ENCODE assay signal across 29 mouse cellular contexts in genomic region chr19:24792876-24793275, GRCm38 (mm10).
A peak's percentile ranks its signal among the peaks of the same experiment; 100 is the strongest.
DNase-seq lines count a peak whose midpoint lies in the region; ATAC-seq and TF ChIP-seq lines count a peak whose summit lies in the region.
"Had no signal": no experiment of that assay in that cellular context is flagged by ENCODE, and none has a peak within 500 bp of the region (broad histone marks: within the 10 kb centered on the region; RNA-seq: fewer than 3 reads in every experiment).

No protein-coding gene starts in this region.

- ATAC-seq in forebrain, embryonic 16.5 days, result no peak
- no peak for ATAC-seq in kidney, embryonic 15.5 days (replicated peaks; ENCODE audit: low FRiP score)
- ATAC-seq in liver, embryonic 14.5 days (ENCODE audit: insufficient read depth), result no peak
- ATAC-seq: activated CD4-positive, CD25-positive, alpha-beta regulatory T cell, adult 4 months; hindbrain, embryonic 16.5 days; midbrain, embryonic 16.5 days had no signal

- H3K36me3 ChIP-seq in forebrain, embryonic 10.5 days (replicated peaks), result no peaks in the 10 kb centered on the region
- H3K36me3 ChIP-seq in forebrain, embryonic 16.5 days (ENCODE audit: control insufficient read depth, insufficient read depth), result no peaks in the 10 kb centered on the region
- no peaks in the 10 kb centered on the region for H3K36me3 ChIP-seq in kidney, adult 2 months (ENCODE audit: control insufficient read depth, insufficient read depth, low read length)
- H3K36me3 ChIP-seq in kidney, embryonic 15.5 days, result no peaks in the 10 kb centered on the region
- H3K36me3 ChIP-seq in liver, embryonic 14.5 days (replicated peaks; ENCODE audit: control insufficient read depth, insufficient read depth, low read depth), result no peaks in the 10 kb centered on the region
- H3K36me3 ChIP-seq: forebrain, embryonic 12.5 days; heart, embryonic 13.5 days; limb, embryonic 10.5 days; limb, embryonic 15.5 days had no signal

- no peak overlapping the region for H3K4me3 ChIP-seq in forebrain, embryonic 10.5 days
- no peak overlapping the region for H3K4me3 ChIP-seq in forebrain, embryonic 16.5 days (replicated peaks; ENCODE audit: low read length)
- no peak overlapping the region for H3K4me3 ChIP-seq in kidney, adult 2 months (ENCODE audit: insufficient read depth, low read depth, low read length)
- H3K4me3 ChIP-seq in kidney, embryonic 15.5 days (replicated peaks), result no peak overlapping the region
- H3K4me3 ChIP-seq in liver, embryonic 14.5 days (ENCODE audit: insufficient read depth in 1 of 2, low read depth in 2 of 2, low read length in 2 of 2), result no peak overlapping the region
- H3K4me3 ChIP-seq: forebrain, embryonic 12.5 days; heart, embryonic 13.5 days; limb, embryonic 10.5 days; limb, embryonic 15.5 days had no signal

- WGBS in forebrain, embryonic 10.5 days, result 83% methylated on average over 5 of the region's 5 CpGs
- WGBS in forebrain, embryonic 16.5 days, result 82% methylated on average over 5 of the region's 5 CpGs
- WGBS in kidney, adult 2 months, result 57% methylated on average over 5 of the region's 5 CpGs
- WGBS in kidney, embryonic 15.5 days, result 77% methylated on average over 5 of the region's 5 CpGs
- 64% methylated on average over 5 of the region's 5 CpGs for WGBS in liver, embryonic 14.5 days (ENCODE audit: insufficient replicate concordance)

- TF ChIP-seq CTCF in kidney, adult 2 months (conservative IDR thresholded peaks at IDR 0.05; ENCODE audit: insufficient read depth, insufficient read length, low read depth, low read length), result no peak
- TF ChIP-seq CTCF in liver, embryonic 14.5 days (IDR thresholded peaks at IDR 0.05; ENCODE audit: low read depth), result no peak

- intact Hi-C loops in heart, postnatal 14 days (cut with DNase I), result loop anchor here (5.0 kb wide), 1 partner anchor 86 kb away; no protein-coding TSS in a partner anchor

- no peaks in the 10 kb centered on the region for H3K9me3 ChIP-seq in forebrain, embryonic 10.5 days
- no peaks in the 10 kb centered on the region for H3K9me3 ChIP-seq in forebrain, embryonic 16.5 days (ENCODE audit: control insufficient read depth, low read length)
- H3K9me3 ChIP-seq in kidney, embryonic 15.5 days (replicated peaks), result no peaks in the 10 kb centered on the region
- no peaks in the 10 kb centered on the region for H3K9me3 ChIP-seq in liver, embryonic 14.5 days (ENCODE audit: control insufficient read depth, low read length)
- H3K9me3 ChIP-seq: forebrain, embryonic 12.5 days; heart, embryonic 13.5 days; limb, embryonic 10.5 days; limb, embryonic 15.5 days had no signal

- no peak overlapping the region for H3K4me2 ChIP-seq in forebrain, embryonic 16.5 days (ENCODE audit: low read length)
- H3K4me2 ChIP-seq in kidney, embryonic 15.5 days, result no peak overlapping the region
- peak overlapping the region; percentile 55 for H3K4me2 ChIP-seq in liver, embryonic 14.5 days (ENCODE audit: low read depth)
- H3K4me2 ChIP-seq: forebrain, embryonic 12.5 days; limb, embryonic 15.5 days; lung, embryonic 14.5 days; midbrain, embryonic 11.5 days had no signal

- H3K9ac ChIP-seq in forebrain, embryonic 16.5 days (replicated peaks; ENCODE audit: low read depth, low read length), result no peak overlapping the region
- no peak overlapping the region for H3K9ac ChIP-seq in kidney, embryonic 15.5 days
- peak overlapping the region; percentile 62 for H3K9ac ChIP-seq in liver, embryonic 14.5 days (replicated peaks)
- H3K9ac ChIP-seq: forebrain, embryonic 12.5 days; limb, embryonic 15.5 days; lung, embryonic 14.5 days had no signal

- TF ChIP-seq EP300 in liver, embryonic 14.5 days (IDR thresholded peaks at IDR 0.05; ENCODE audit: low read depth), result no peak

- H3K4me1 ChIP-seq in forebrain, embryonic 10.5 days, result peaks cover 5% of the 10 kb centered on the region; the same call in 1 of the 2 replicates
- H3K4me1 ChIP-seq in forebrain, embryonic 16.5 days (replicated peaks; ENCODE audit: control insufficient read depth, insufficient read depth, low read length), result no peaks in the 10 kb centered on the region
- H3K4me1 ChIP-seq in kidney, adult 2 months (ENCODE audit: control insufficient read depth, insufficient read depth, low read length), result no peaks in the 10 kb centered on the region
- H3K4me1 ChIP-seq in kidney, embryonic 15.5 days, result peaks cover 12% of the 10 kb centered on the region; the same call in 1 of the 2 replicates
- H3K4me1 ChIP-seq in liver, embryonic 14.5 days (replicated peaks; ENCODE audit: control insufficient read depth in 2 of 2, insufficient read depth in 2 of 2, low read length in 1 of 2), result peaks cover 40 to 41% of the 10 kb centered on the region in 2 experiments
- H3K4me1 ChIP-seq: forebrain, embryonic 12.5 days; limb, embryonic 15.5 days had no signal

- H3K27ac ChIP-seq in forebrain, embryonic 10.5 days, result 0 out of 2 replicates have a peak overlapping the region, but pooled peaks have one; percentile 15
- H3K27ac ChIP-seq in forebrain, embryonic 16.5 days (ENCODE audit: low read length), result no peak overlapping the region
- H3K27ac ChIP-seq in kidney, adult 2 months (ENCODE audit: insufficient read depth, low read depth, low read length), result no peak overlapping the region
- H3K27ac ChIP-seq in kidney, embryonic 15.5 days, result no peak overlapping the region
- H3K27ac ChIP-seq in liver, embryonic 14.5 days, result peak overlapping the region; percentile 95
- H3K27ac ChIP-seq: forebrain, embryonic 12.5 days; limb, embryonic 10.5 days; limb, embryonic 15.5 days had no signal

- H3K27me3 ChIP-seq in forebrain, embryonic 10.5 days (ENCODE audit: poor library complexity, severe bottlenecking), result no peaks in the 10 kb centered on the region
- H3K27me3 ChIP-seq in forebrain, embryonic 16.5 days (replicated peaks; ENCODE audit: control insufficient read depth, insufficient read depth, low read length), result no peaks in the 10 kb centered on the region
- H3K27me3 ChIP-seq in kidney, adult 2 months (replicated peaks; ENCODE audit: control insufficient read depth, insufficient read depth, low read length), result no peaks in the 10 kb centered on the region
- no peaks in the 10 kb centered on the region for H3K27me3 ChIP-seq in kidney, embryonic 15.5 days
- H3K27me3 ChIP-seq in liver, embryonic 14.5 days (ENCODE audit: control insufficient read depth, insufficient read depth, low read length), result no peaks in the 10 kb centered on the region
- H3K27me3 ChIP-seq: CH12.LX; forebrain, embryonic 12.5 days; heart, embryonic 13.5 days; limb, embryonic 15.5 days had no signal

- no peak for TF ChIP-seq POLR2A in kidney, adult 2 months (IDR thresholded peaks at IDR 0.05; ENCODE audit: low read depth, low read length)

- no peak for DNase-seq in forebrain, embryonic 10.5 days (ENCODE audit: extremely low spot score, low spot score)
- peak; percentile 14 to 24 for DNase-seq in heart, adult 9 months (ENCODE audit: low spot score in 2 of 2)
- no peak for DNase-seq in heart, postnatal 14 days
- DNase-seq in kidney, adult 2 months, result peak; percentile 19
- no peak for DNase-seq in liver, embryonic 14.5 days (ENCODE audit: low read depth in 3 of 3, low spot score in 3 of 3)
- DNase-seq in ovary, postnatal 14 days (ENCODE audit: low spot score), result no peak
- DNase-seq: adrenal gland, adult 2 months; adrenal gland, postnatal 36 days; cerebellum, adult 18-20 months; cerebellum, postnatal 10 days; gastrocnemius, postnatal 36 days; kidney, adult 8-10 months; kidney, postnatal 10 days; layer of hippocampus, adult 9-11 months; lung, embryonic 14.5 days; right cerebral cortex, adult 18-20 months; spleen, adult 18-20 months; thymus, postnatal 36 days had no signal

Comparison
In these comparisons a context has a peak if more than half of its experiments do, and no peak if none do; other contexts are left out.
1. DNase-seq: peak in heart, adult 9 months (2 of 2) and kidney, adult 2 months (single experiment); none in forebrain, embryonic 10.5 days (single experiment), heart, postnatal 14 days (0 of 2), liver, embryonic 14.5 days (0 of 3) and ovary, postnatal 14 days (single experiment).
2. H3K27ac ChIP-seq: peak in forebrain, embryonic 10.5 days (single experiment) and liver, embryonic 14.5 days (single experiment); none in forebrain, embryonic 16.5 days (single experiment), kidney, adult 2 months (single experiment) and kidney, embryonic 15.5 days (single experiment).